Mouse (Mus musculus) intestine, embryonic 16.5 days (tissue): ENCODE data around the gene Inka1. TPM values are rescaled to one million over a fixed set of nuclear protein-coding genes. Genes with fewer than 3 reads are reported as not detected.

Experiments
- polyA plus RNA-seq: library from polyadenylated mRNA; unstranded; fragments of >200 nt; fragmentation: Nextera tagmentation; extraction: Ambion mirVana; gene quantifications from 2 replicates; pipeline ENCODE4 v1.2.1, GENCODE M21; 2015

The Inka1 gene
- polyA plus RNA-seq, 1 experiment from 2014 or later, result 35.8 TPM

Other genes with a start within 250 kb of the Inka1 start
- 127 and 145 TPM in 2 replicates for gene Rbm5, start 214.9 kb downstream of the Inka1 start, polyA plus RNA-seq
- 48.6 and 55.4 TPM in 2 replicates for gene Rbm6, start 112.6 kb downstream of the Inka1 start, polyA plus RNA-seq
- gene Mon1a, start 97.7 kb downstream of the Inka1 start, polyA plus RNA-seq, result 22.5 and 23.8 TPM in 2 replicates
- 13.3 and 16.9 TPM in 2 replicates for gene Mst1r, start 79.0 kb downstream of the Inka1 start, polyA plus RNA-seq
- gene Actl11, start 57.4 kb downstream of the Inka1 start, polyA plus RNA-seq, result not detected in 2 replicates
- 1.3 and 1.7 TPM in 2 replicates for gene Camkv, start 50.2 kb downstream of the Inka1 start, polyA plus RNA-seq
- gene Traip, start 35.7 kb downstream of the Inka1 start, polyA plus RNA-seq, result 12.4 and 17.0 TPM in 2 replicates
- 32.8 and 35.5 TPM in 2 replicates for gene Uba7, start 10.4 kb downstream of the Inka1 start, polyA plus RNA-seq
- gene Gm20661, start 2.8 kb downstream of the Inka1 start, polyA plus RNA-seq, result 4.5 and 5.0 TPM in 2 replicates
- gene Cdhr4, start 6.6 kb upstream of the Inka1 start, polyA plus RNA-seq, result 9.0 and 9.6 TPM in 2 replicates
- 0.07 and 0.54 TPM in 2 replicates for gene Gm20662, start 10.5 kb upstream of the Inka1 start, polyA plus RNA-seq
- gene Ip6k1, start 16.6 kb upstream of the Inka1 start, polyA plus RNA-seq, result 37.1 and 40.5 TPM in 2 replicates
- gene Gmppb, start 63.4 kb upstream of the Inka1 start, polyA plus RNA-seq, result 105 and 115 TPM in 2 replicates
- gene Amigo3, start 67.3 kb upstream of the Inka1 start, polyA plus RNA-seq, result 3.2 and 4.2 TPM in 2 replicates
- 1.8 and 2.0 TPM in 2 replicates for gene Mst1, start 94.6 kb upstream of the Inka1 start, polyA plus RNA-seq
- gene Rnf123, start 97.5 kb upstream of the Inka1 start, polyA plus RNA-seq, result 20.3 and 22.3 TPM in 2 replicates
- 105 and 109 TPM in 2 replicates for gene Apeh, start 108.7 kb upstream of the Inka1 start, polyA plus RNA-seq
- gene Bsn, start 204.5 kb upstream of the Inka1 start, polyA plus RNA-seq, result 5.4 TPM in 2 replicates